Mouse (Mus musculus) Muller cell, postnatal 12 days (primary cell): ENCODE measurements around the gene Vav3.
"Not testable (repeated sequence)": the region's sequence is repeated elsewhere in the genome, so short reads cannot be mapped to it uniquely, and the experiment has no call there.

ENCODE experiments used
- DNase-seq: peaks from one replicate; pipeline ENCODE4 v3.0.0-alpha.2; 2015; ENCODE audit errors: inconsistent ontology term

The Vav3 gene

GRCm38 (mm10) chr3:109440001-109440400, 99.5 kb downstream of the Vav3 start:
- no peak for DNase-seq

GRCm38 (mm10) chr3:109444077-109444476, 103.6 kb downstream of the Vav3 start:
- DNase-seq = no peak

GRCm38 (mm10) chr3:109446903-109447302, 106.5 kb downstream of the Vav3 start:
- DNase-seq = no peak

GRCm38 (mm10) chr3:109448249-109448648, 107.8 kb downstream of the Vav3 start:
- DNase-seq = not testable (repeated sequence)

GRCm38 (mm10) chr3:109451966-109452365, 111.5 kb downstream of the Vav3 start:
- no peak for DNase-seq

- DNase-seq = no peak
Observed at GRCm38 (mm10) chr3:109454633-109455032, 114.2 kb downstream of the Vav3 start.

- DNase-seq = no peak
Observed at GRCm38 (mm10) chr3:109456340-109456739, 115.9 kb downstream of the Vav3 start.

GRCm38 (mm10) chr3:109463684-109464083, 123.2 kb downstream of the Vav3 start:
- no peak for DNase-seq

- no peak for DNase-seq
Observed at GRCm38 (mm10) chr3:109464600-109464999, 124.1 kb downstream of the Vav3 start.

- DNase-seq = no peak
Observed at GRCm38 (mm10) chr3:109466541-109466940, 126.1 kb downstream of the Vav3 start.

GRCm38 (mm10) chr3:109467288-109467687, 126.8 kb downstream of the Vav3 start:
- peak; percentile 45 for DNase-seq

GRCm38 (mm10) chr3:109469465-109469864, 129.0 kb downstream of the Vav3 start:
- DNase-seq = peak; percentile 67

- no peak for DNase-seq
Observed at GRCm38 (mm10) chr3:109470651-109471255, 130.3 kb downstream of the Vav3 start.

GRCm38 (mm10) chr3:109476521-109476920, 136.1 kb downstream of the Vav3 start:
- DNase-seq = no peak

GRCm38 (mm10) chr3:109478297-109478696, 137.8 kb downstream of the Vav3 start:
- no peak for DNase-seq

- DNase-seq = no peak
Observed at GRCm38 (mm10) chr3:109480625-109481024, 140.2 kb downstream of the Vav3 start.

GRCm38 (mm10) chr3:109486786-109487185, 146.3 kb downstream of the Vav3 start:
- DNase-seq = no peak

GRCm38 (mm10) chr3:109487823-109488222, 147.4 kb downstream of the Vav3 start:
- DNase-seq = no peak

GRCm38 (mm10) chr3:109488750-109489171, 148.3 kb downstream of the Vav3 start:
- DNase-seq = no peak

- no peak for DNase-seq
Observed at GRCm38 (mm10) chr3:109490561-109491296, 150.3 kb downstream of the Vav3 start.

- no peak for DNase-seq
Observed at GRCm38 (mm10) chr3:109491568-109491967, 151.1 kb downstream of the Vav3 start.

- no peak for DNase-seq
Observed at GRCm38 (mm10) chr3:109496461-109496860, 156.0 kb downstream of the Vav3 start.

- DNase-seq = no peak
Observed at GRCm38 (mm10) chr3:109497074-109497473, 156.6 kb downstream of the Vav3 start.
